Comparison of ENCODE assay signal across 8 mouse cellular contexts in genomic region chr6:119903081-119903789, GRCm38 (mm10). TPM values are rescaled to one million over a fixed set of nuclear protein-coding genes. Genes with fewer than 3 reads are reported as not detected.
DNase-seq lines count a peak whose midpoint lies in the region; ATAC-seq lines count a peak whose summit lies in the region.

No protein-coding gene starts in this region.

- ATAC-seq in heart, embryonic 13.5 days (ENCODE audit: extremely low read depth, insufficient number of reproducible peaks, low FRiP score, low TSS enrichment), result no peak
- ATAC-seq in forebrain, embryonic 16.5 days, result no peak

- H3K27ac ChIP-seq in heart, embryonic 13.5 days (replicated peaks), result peak overlapping the region; percentile 98
- peak overlapping the region; percentile 94 for H3K27ac ChIP-seq in forebrain, embryonic 16.5 days (ENCODE audit: low read length)

- peaks cover 22% of the 10 kb centered on the region; the same call in 1 of the 2 replicates for H3K36me3 ChIP-seq in heart, embryonic 13.5 days
- H3K36me3 ChIP-seq in forebrain, embryonic 16.5 days (ENCODE audit: control insufficient read depth, insufficient read depth), result no peaks in the 10 kb centered on the region

- 19% methylated on average over 15 of the region's 15 CpGs for WGBS in heart, embryonic 13.5 days
- 17% methylated on average over 15 of the region's 15 CpGs for whole genome bisulfite sequencing in forebrain, embryonic 16.5 days

- peaks cover 13% of the 10 kb centered on the region for H3K4me1 ChIP-seq in heart, embryonic 13.5 days
- peaks cover 7% of the 10 kb centered on the region for H3K4me1 ChIP-seq in forebrain, embryonic 16.5 days (replicated peaks; ENCODE audit: control insufficient read depth, insufficient read depth, low read length)

- peak overlapping the region; percentile 90 for H3K4me2 ChIP-seq in heart, embryonic 13.5 days
- H3K4me2 ChIP-seq in forebrain, embryonic 16.5 days (ENCODE audit: low read length), result peak overlapping the region; percentile 75

- DNase-seq in heart, adult 18-20 months, result no peak
- DNase-seq in NIH3T3 (ENCODE audit: low read depth), result peak; percentile 72
- DNase-seq in lung, postnatal 10 days, result peak; percentile 12
- no peak for DNase-seq in adrenal gland, postnatal 36 days
- DNase-seq in frontal cortex, postnatal 25 days (ENCODE audit: low spot score in 2 of 2), result no peak
- DNase-seq in layer of hippocampus, adult 8-10 months (ENCODE audit: low spot score in 2 of 2), result no peak

- H3K27me3 ChIP-seq in heart, embryonic 13.5 days (replicated peaks), result no peaks in the 10 kb centered on the region
- no peaks in the 10 kb centered on the region for H3K27me3 ChIP-seq in forebrain, embryonic 16.5 days (replicated peaks; ENCODE audit: control insufficient read depth, insufficient read depth, low read length)

- H3K9ac ChIP-seq in heart, embryonic 13.5 days, result peak overlapping the region; percentile 96
- H3K9ac ChIP-seq in forebrain, embryonic 16.5 days (replicated peaks; ENCODE audit: low read depth, low read length), result peak overlapping the region; percentile 97

- peak overlapping the region; percentile 89 for H3K4me3 ChIP-seq in heart, embryonic 13.5 days
- H3K4me3 ChIP-seq in forebrain, embryonic 16.5 days (replicated peaks; ENCODE audit: low read length), result peak overlapping the region; percentile 90

- no peaks in the 10 kb centered on the region for H3K9me3 ChIP-seq in heart, embryonic 13.5 days
- no peaks in the 10 kb centered on the region for H3K9me3 ChIP-seq in forebrain, embryonic 16.5 days (ENCODE audit: control insufficient read depth, low read length)

RNA-seq across cellular contexts. Expression of gene Rad52, which starts 0.7 kb away (rescaled TPM):
- polyA plus RNA-seq in heart, embryonic 13.5 days (2015; fragmentation: Nextera tagmentation; extraction: Ambion mirVana), result 14.1 and 15.5 TPM in 2 replicates
- total RNA-seq in heart, adult 18-20 months (2021), result 1 to 10 TPM; 8.7 to 9.4 TPM
- polyA plus RNA-seq in forebrain, embryonic 16.5 days (2015; fragmentation: Nextera tagmentation; extraction: Ambion mirVana), result 29.7 and 30.4 TPM in 2 replicates
- 10 to 100 TPM; 12.8 to 19.8 TPM for total RNA-seq in adrenal gland, postnatal 36 days (2021)
- total RNA-seq in layer of hippocampus, adult 8-10 months (2022), result 10 to 100 TPM; 38.5 to 50.9 (median 45.0) TPM

RNA-seq across cellular contexts. Expression of gene Erc1, which starts 55.3 kb away (rescaled TPM):
- 11.9 and 13.7 TPM in 2 replicates for polyA plus RNA-seq in heart, embryonic 13.5 days (2015; fragmentation: Nextera tagmentation; extraction: Ambion mirVana)
- 10 to 100 TPM; 36.0 to 38.4 TPM for total RNA-seq in heart, adult 18-20 months (2021)
- 41.8 and 43.2 TPM in 2 replicates for polyA plus RNA-seq in forebrain, embryonic 16.5 days (2015; fragmentation: Nextera tagmentation; extraction: Ambion mirVana)
- 10 to 100 TPM; 18.6 to 19.2 TPM for total RNA-seq in adrenal gland, postnatal 36 days (2021)
- total RNA-seq in layer of hippocampus, adult 8-10 months (2022), result 10 to 100 TPM; 46.3 to 54.1 (median 50.4) TPM

Comparison
In these comparisons a context has a peak if more than half of its experiments do, and no peak if none do; other contexts are left out.
1. DNase-seq: peak in NIH3T3 (single experiment) and lung, postnatal 10 days (single experiment); none in heart, adult 18-20 months (0 of 2), adrenal gland, postnatal 36 days (0 of 2), frontal cortex, postnatal 25 days (0 of 2) and layer of hippocampus, adult 8-10 months (0 of 2).